Comparison of ENCODE assay signal across 10 mouse cellular contexts in genomic region chr5:108549137-108549488, GRCm38 (mm10). TPM values are rescaled to one million over a fixed set of nuclear protein-coding genes. Genes with fewer than 3 reads are reported as not detected.
A peak's percentile ranks its signal among the peaks of the same experiment; 100 is the strongest.
DNase-seq lines count a peak whose midpoint lies in the region; ATAC-seq and TF ChIP-seq lines count a peak whose summit lies in the region.
"Had no signal": no experiment of that assay in that cellular context is flagged by ENCODE, and none has a peak within 500 bp of the region (broad histone marks: within the 10 kb centered on the region; RNA-seq: fewer than 3 reads in every experiment).

No protein-coding gene starts in this region.

- peak; percentile 58 for DNase-seq in cerebellum, adult 9-11 months
- no peak for DNase-seq in lung, adult 2 months
- DNase-seq in limb, embryonic 10.5 days (ENCODE audit: low spot score) = no peak
- DNase-seq in layer of hippocampus, adult 9-10 months (ENCODE audit: low spot score) = no peak
- DNase-seq in adrenal gland, adult 18-20 months (ENCODE audit: low spot score in 2 of 2) = no peak

- no peaks in the 10 kb centered on the region for H3K36me3 ChIP-seq in lung, embryonic 15.5 days
- H3K36me3 ChIP-seq in limb, embryonic 10.5 days = no peaks in the 10 kb centered on the region
- H3K36me3 ChIP-seq: liver, embryonic 13.5 days had no signal

- 17% methylated on average over 7 of the region's 7 CpGs for WGBS in lung, embryonic 15.5 days
- WGBS in lung, adult 2 months = 15% methylated on average over 7 of the region's 7 CpGs
- 17% methylated on average over 7 of the region's 7 CpGs for whole genome bisulfite sequencing in limb, embryonic 10.5 days
- 8% methylated on average over 7 of the region's 7 CpGs for WGBS in olfactory bulb, adult 2 months

- no peak for TF ChIP-seq POLR2A in lung, adult 2 months (IDR thresholded peaks at IDR 0.05; ENCODE audit: borderline replicate concordance, extremely low read depth, low read depth, low read length)
- TF ChIP-seq POLR2A in olfactory bulb, adult 2 months (IDR thresholded peaks at IDR 0.05; ENCODE audit: insufficient read depth, low read depth, low read length) = no peak

- H3K4me2 ChIP-seq in lung, embryonic 15.5 days = peak overlapping the region; percentile 52; the same call in 1 of the 2 replicates

- peaks cover 9% of the 10 kb centered on the region; the same call in 1 of the 2 replicates for H3K4me1 ChIP-seq in lung, embryonic 15.5 days
- no peaks in the 10 kb centered on the region for H3K4me1 ChIP-seq in lung, adult 2 months (ENCODE audit: control insufficient read depth, insufficient read depth, low read length)
- H3K4me1 ChIP-seq in limb, embryonic 10.5 days = peaks cover 15% of the 10 kb centered on the region
- H3K4me1 ChIP-seq in olfactory bulb, adult 2 months (ENCODE audit: control insufficient read depth, insufficient read depth, low read length) = peaks cover 31% of the 10 kb centered on the region

- H3K9me3 ChIP-seq in lung, embryonic 15.5 days = no peaks in the 10 kb centered on the region
- H3K9me3 ChIP-seq in limb, embryonic 10.5 days (replicated peaks) = no peaks in the 10 kb centered on the region
- H3K9me3 ChIP-seq: liver, embryonic 13.5 days had no signal

- TF ChIP-seq CTCF in lung, adult 2 months (IDR thresholded peaks at IDR 0.05; ENCODE audit: insufficient read depth, low read length) = no peak
- no peak for TF ChIP-seq CTCF in olfactory bulb, adult 2 months (IDR thresholded peaks at IDR 0.05; ENCODE audit: insufficient read depth, low read depth, low read length)

- no peak overlapping the region for H3K4me3 ChIP-seq in lung, embryonic 15.5 days
- H3K4me3 ChIP-seq in lung, adult 2 months (replicated peaks; ENCODE audit: extremely low read depth, low read depth, low read length) = no peak overlapping the region
- H3K4me3 ChIP-seq in limb, embryonic 10.5 days = peak overlapping the region; percentile 50; the same call in 1 of the 2 replicates
- H3K4me3 ChIP-seq in olfactory bulb, adult 2 months (ENCODE audit: insufficient read depth, low read depth, low read length) = peak overlapping the region; percentile 63

- no peak for ATAC-seq in cerebellum, adult (ENCODE audit: insufficient number of reproducible peaks, low FRiP score, low TSS enrichment)
- ATAC-seq in lung, embryonic 15.5 days (ENCODE audit: borderline replicate concordance, extremely low read depth, low FRiP score, low TSS enrichment) = no peak

- H3K27ac ChIP-seq in lung, embryonic 15.5 days = no peak overlapping the region
- H3K27ac ChIP-seq in limb, embryonic 10.5 days = no peak overlapping the region
- peak overlapping the region; percentile 79 for H3K27ac ChIP-seq in olfactory bulb, adult 2 months (ENCODE audit: insufficient read depth, low read depth, low read length)
- H3K27ac ChIP-seq: liver, embryonic 13.5 days had no signal

- no peak overlapping the region for H3K9ac ChIP-seq in lung, embryonic 15.5 days
- H3K9ac ChIP-seq: liver, embryonic 13.5 days had no signal

- H3K27me3 ChIP-seq in lung, embryonic 15.5 days = peaks cover 31% of the 10 kb centered on the region
- peaks cover 43% of the 10 kb centered on the region for H3K27me3 ChIP-seq in limb, embryonic 10.5 days (ENCODE audit: low read depth, poor library complexity, severe bottlenecking)

RNA-seq across cellular contexts. Expression of gene Cplx1, which starts 0.7 kb away (rescaled TPM):
- 0.57 and 0.98 TPM in 2 replicates for polyA plus RNA-seq in lung, embryonic 15.5 days (2015; fragmentation: Nextera tagmentation; extraction: Ambion mirVana)
- 0.05 and 0.19 TPM in 2 replicates for polyA plus RNA-seq in lung, adult 2 months (2012; rRNA removed)
- 0.14 and 0.30 TPM in 2 replicates for polyA plus RNA-seq in limb, embryonic 10.5 days (2016; fragmentation: Nextera tagmentation; extraction: Ambion mirVana)
- 281 and 534 TPM in 2 replicates for polyA plus RNA-seq in olfactory bulb, adult 2 months (2012; ENCODE audit: insufficient read depth, insufficient read length, low replicate concordance, missing spikeins)
- total RNA-seq in adrenal gland, adult 18-20 months (2021) = 1 to 10 TPM; 1.8 to 3.4 TPM
- total RNA-seq: granulocyte monocyte progenitor cell, adult 5-6 weeks had no signal

Comparison
In these comparisons a context has a peak if more than half of its experiments do, and no peak if none do; other contexts are left out.
1. H3K4me3 ChIP-seq: peak in limb, embryonic 10.5 days (single experiment) and olfactory bulb, adult 2 months (single experiment); none in lung, embryonic 15.5 days (single experiment) and lung, adult 2 months (single experiment).
2. RNA of gene Cplx1, which starts 0.7 kb away (polyA plus RNA-seq): 281 to 534 TPM in olfactory bulb, adult 2 months; 0.57 to 0.98 TPM in lung, embryonic 15.5 days, 0.05 to 0.19 TPM in lung, adult 2 months and 0.14 to 0.30 TPM in limb, embryonic 10.5 days; every median in the first group is over 100 times any median in the second.